Mouse (Mus musculus) testis, adult 2 months (tissue): ENCODE measurements around the gene Strn.
"Not testable (repeated sequence)": the region's sequence is repeated elsewhere in the genome, so short reads cannot be mapped to it uniquely, and the experiment has no call there.

Experiments used
- CTCF ChIP-seq: fragments of 200-500 bp; IDR thresholded peaks from 2 replicates; pipeline ENCODE4 v1.5.1; 2012; ENCODE audit warnings: low read depth, mild to moderate bottlenecking, inconsistent platforms, low read length, moderate library complexity; ENCODE audit not compliant: control insufficient read depth, insufficient read depth, insufficient replicate concordance
- POLR2A ChIP-seq: fragments of 200-500 bp; IDR thresholded peaks from 2 replicates; pipeline ENCODE4 v1.6.1; 2012; ENCODE audit warnings: low read depth, mild to moderate bottlenecking, inconsistent platforms, low read length, moderate library complexity; ENCODE audit not compliant: control insufficient read depth

- TF ChIP-seq CTCF, POLR2A: not testable (repeated sequence)
Observed at GRCm38 (mm10) chr17:78689231-78689630, 47.8 kb downstream of the Strn start.
